Mouse (Mus musculus) testis, adult 10 weeks (tissue): ENCODE results near the gene Zfp977. TPM values are rescaled to one million over a fixed set of nuclear protein-coding genes. Genes with fewer than 3 reads are reported as not detected.

ENCODE experiments used
- polyA plus RNA-seq: library from polyadenylated mRNA; stranded (reverse); fragments of 350-450 nt; fragmentation: Illumina TruSeq; extraction: RNeasy Lipid Tissue Mini Kit (QIAGEN cat#74804); gene quantifications from one replicate; pipeline ENCODE4 v1.2.3, GENCODE M21; 2014; ENCODE audit warnings: low read depth, low replicate concordance

Gene Zfp977
- 13.2 TPM for polyA plus RNA-seq

DNA sequence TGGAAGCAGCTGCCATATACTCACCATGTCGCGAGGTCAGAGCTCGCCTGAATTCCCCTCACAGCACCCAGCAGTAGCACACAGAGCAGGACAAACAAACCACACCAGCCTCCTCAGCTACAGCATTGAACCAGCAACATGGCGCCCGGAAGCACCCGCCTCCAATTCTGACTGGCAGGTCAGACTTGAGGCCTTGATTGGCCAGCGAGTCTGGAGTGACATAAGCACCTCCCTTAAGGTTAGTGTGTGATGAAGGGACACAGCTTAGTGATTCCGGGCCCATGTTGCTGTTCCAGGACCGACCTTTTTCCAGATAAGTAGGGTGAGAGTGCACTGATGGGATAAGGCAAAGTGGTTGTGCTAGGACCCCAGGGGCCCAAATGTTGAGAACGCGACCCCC, at the start of gene Zfp977:
TSS of gene Zfp977 (minus strand) at position 135 of the 400 bp plus-strand sequence.

DNA sequence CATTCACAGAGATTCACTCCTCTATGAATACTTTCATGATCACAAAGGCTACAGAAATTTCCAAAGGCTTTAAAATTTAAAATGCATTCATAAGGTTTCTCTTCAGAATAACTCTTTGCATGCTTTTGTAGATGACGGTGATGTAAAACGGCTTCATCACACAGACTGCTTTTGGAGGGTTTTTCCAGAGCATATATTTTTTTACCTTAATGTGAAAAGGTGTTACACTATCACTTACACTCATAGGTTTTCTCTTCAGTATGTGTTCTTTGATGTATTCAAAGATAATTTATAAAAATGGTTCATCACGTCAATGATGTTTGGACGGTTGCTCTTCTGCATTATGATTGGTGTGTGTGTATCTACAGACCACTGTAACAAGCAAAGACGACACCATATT, 13.9 kb downstream of the Zfp977 start, which contains the start of gene Gm21028:
TSS of gene Gm21028 (minus strand) at position 101 of the 400 bp plus-strand sequence.

Other genes with a start within 250 kb of the Zfp977 start
- 13.1 TPM for gene 4933421I07Rik, start 144.4 kb downstream of the Zfp977 start, polyA plus RNA-seq
- gene Zfp141, start 86.8 kb downstream of the Zfp977 start, polyA plus RNA-seq: 19.4 TPM
- gene Gm21028, start 14.0 kb downstream of the Zfp977 start, polyA plus RNA-seq: not detected
- 11.3 TPM for gene Zfp976, start 50.0 kb upstream of the Zfp977 start, polyA plus RNA-seq
- 10.8 TPM for gene Zfp975, start 100.2 kb upstream of the Zfp977 start, polyA plus RNA-seq
- 27.1 TPM for gene Gm17067, start 134.5 kb upstream of the Zfp977 start, polyA plus RNA-seq
- not detected for gene Vmn2r62, start 201.0 kb upstream of the Zfp977 start, polyA plus RNA-seq